30 mouse cellular contexts compared by ENCODE assay signal in the genomic region with DNA sequence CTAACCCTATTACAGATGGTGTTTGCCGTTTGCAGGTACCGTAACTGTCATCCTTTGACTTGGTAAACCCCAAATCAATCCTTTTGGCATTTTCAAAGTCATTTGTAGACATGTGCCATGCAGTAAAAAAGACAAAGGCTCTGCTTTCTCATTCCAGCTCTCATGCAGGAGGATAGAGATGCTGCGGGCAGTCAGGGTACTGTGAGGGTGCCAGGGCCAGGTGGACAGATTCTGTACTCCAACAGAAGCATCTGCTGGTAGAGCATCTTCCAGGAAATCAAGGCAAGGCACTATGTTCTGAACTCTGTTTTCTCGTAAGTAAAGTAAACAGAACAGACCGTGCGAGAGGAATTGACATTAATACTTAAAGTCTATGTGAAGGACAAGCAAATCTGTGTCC.
"Had no signal": no experiment of that assay in that cellular context is flagged by ENCODE, and none has a peak within 500 bp of the region (broad histone marks: within the 10 kb centered on the region; RNA-seq: fewer than 3 reads in every experiment).

No protein-coding gene starts in this region.

- H3K4me1 ChIP-seq: limb, embryonic 12.5 days; limb, embryonic 15.5 days; liver, embryonic 12.5 days; liver, embryonic 13.5 days; liver, embryonic 15.5 days; lung, embryonic 15.5 days; megakaryocyte, embryonic 14.5 days had no signal

- DNase-seq: left cerebral cortex, postnatal 4 days; liver; liver, embryonic 13.5 days; liver, postnatal 0 days; lung, adult 18-20 months; lung, adult 2 months; lung, embryonic 14.5 days; lung, postnatal 10 days; lung, postnatal 14 days; lung, postnatal 36 days; lung, postnatal 4 days; midbrain, embryonic 14.5 days had no signal

- H3K4me2 ChIP-seq: limb, embryonic 12.5 days; limb, embryonic 13.5 days; limb, embryonic 15.5 days; liver, embryonic 11.5 days; liver, embryonic 12.5 days; liver, embryonic 13.5 days; liver, embryonic 15.5 days; lung, embryonic 14.5 days; lung, embryonic 15.5 days; midbrain, embryonic 12.5 days; midbrain, embryonic 13.5 days; midbrain, embryonic 15.5 days; neural tube, embryonic 12.5 days had no signal

- ATAC-seq: liver, embryonic 12.5 days; liver, postnatal 0 days; lung, postnatal 0 days; midbrain, embryonic 13.5 days; midbrain, embryonic 15.5 days had no signal

- H3K4me3 ChIP-seq: limb, embryonic 10.5 days; limb, embryonic 12.5 days; limb, embryonic 13.5 days; limb, embryonic 15.5 days; liver, embryonic 12.5 days; liver, embryonic 13.5 days; liver, embryonic 15.5 days; lung, embryonic 15.5 days; megakaryocyte, embryonic 14.5 days; midbrain, embryonic 10.5 days; midbrain, embryonic 12.5 days; midbrain, embryonic 13.5 days; midbrain, embryonic 15.5 days; myocyte; neural tube, embryonic 12.5 days had no signal

- H3K9ac ChIP-seq: limb, embryonic 12.5 days; limb, embryonic 13.5 days; limb, embryonic 15.5 days; liver, embryonic 12.5 days; liver, embryonic 13.5 days; liver, embryonic 14.5 days; liver, embryonic 15.5 days; liver, postnatal 0 days; lung, embryonic 14.5 days; lung, embryonic 15.5 days; midbrain, embryonic 12.5 days; midbrain, embryonic 13.5 days; midbrain, embryonic 15.5 days; neural tube, embryonic 12.5 days had no signal

- H3K27ac ChIP-seq: limb, embryonic 10.5 days; limb, embryonic 12.5 days; limb, embryonic 13.5 days; limb, embryonic 15.5 days; liver, embryonic 12.5 days; liver, embryonic 13.5 days; liver, embryonic 14.5 days; liver, embryonic 15.5 days; lung, embryonic 15.5 days; macrophage; midbrain, embryonic 10.5 days; midbrain, embryonic 12.5 days; midbrain, embryonic 13.5 days; midbrain, embryonic 15.5 days; neural tube, embryonic 12.5 days had no signal

- H3K9me3 ChIP-seq: limb, embryonic 10.5 days; limb, embryonic 12.5 days; limb, embryonic 13.5 days; limb, embryonic 15.5 days; liver, embryonic 12.5 days; liver, embryonic 13.5 days; liver, embryonic 15.5 days; lung, embryonic 15.5 days; midbrain, embryonic 10.5 days; midbrain, embryonic 12.5 days; midbrain, embryonic 13.5 days; midbrain, embryonic 15.5 days; neural tube, embryonic 12.5 days had no signal

- H3K36me3 ChIP-seq: limb, embryonic 10.5 days; limb, embryonic 12.5 days; limb, embryonic 13.5 days; limb, embryonic 15.5 days; liver, embryonic 12.5 days; liver, embryonic 13.5 days; liver, embryonic 15.5 days; lung, embryonic 15.5 days; midbrain, embryonic 10.5 days; midbrain, embryonic 12.5 days; midbrain, embryonic 13.5 days; midbrain, embryonic 15.5 days; neural tube, embryonic 12.5 days had no signal

- H3K27me3 ChIP-seq: limb, embryonic 12.5 days; limb, embryonic 15.5 days; liver, embryonic 12.5 days; liver, embryonic 13.5 days; liver, embryonic 15.5 days; lung, embryonic 15.5 days; megakaryocyte, embryonic 14.5 days; midbrain, embryonic 12.5 days; midbrain, embryonic 13.5 days; midbrain, embryonic 15.5 days; neural tube, embryonic 12.5 days had no signal
